Mouse (Mus musculus) G1E (cell line): Measurements from ENCODE around the gene Leng1. TPM values are rescaled to one million over a fixed set of nuclear protein-coding genes. Genes with fewer than 3 reads are reported as not detected.
A peak's percentile ranks its signal among the peaks of the same experiment; 100 is the strongest.

ENCODE experiments used
- ATAC-seq: 2 replicates; pipeline ENCODE4 v1.8.0; 2016; ENCODE audit warnings: mild to moderate bottlenecking; ENCODE audit not compliant: insufficient number of reproducible peaks, poor library complexity, low FRiP score, severe bottlenecking; ENCODE audit errors: extremely low read depth
- DNase-seq: peaks from one replicate; pipeline ENCODE4 v3.0.0; 2012; ENCODE audit warnings: low spot score
- H3K27me3 ChIP-seq: 2 replicates; pipeline ENCODE4 v1.6.1; 2012; ENCODE audit warnings: mild to moderate bottlenecking, low read length, inconsistent platforms; ENCODE audit not compliant: insufficient read depth
- H3K36me3 ChIP-seq: replicated peaks from 2 replicates; pipeline ENCODE3; 2012; ENCODE audit warnings: mild to moderate bottlenecking, inconsistent platforms
- H3K4me1 ChIP-seq: 2 replicates; pipeline ENCODE4 v1.6.1; 2012; ENCODE audit warnings: low read depth, low read length, inconsistent platforms, mixed read lengths; ENCODE audit not compliant: insufficient read depth
- H3K4me3 ChIP-seq: 2 replicates; pipeline ENCODE4 v1.5.1; 2012; ENCODE audit warnings: low read depth, mild to moderate bottlenecking, inconsistent platforms, low read length, moderate library complexity, mixed read lengths
- H3K9me3 ChIP-seq: replicated peaks from 2 replicates; pipeline ENCODE4 v1.6.1; 2012; ENCODE audit warnings: inconsistent platforms
- CTCF ChIP-seq: IDR thresholded peaks from 2 replicates; pipeline ENCODE4 v1.5.1; 2012; ENCODE audit warnings: low read depth, low read length, inconsistent platforms, mixed read lengths
- GATA1 ChIP-seq: IDR thresholded peaks from 2 replicates; pipeline ENCODE4 v1.6.1; 2012; ENCODE audit warnings: borderline replicate concordance, low read length, inconsistent platforms, mixed read lengths
- GATA2 ChIP-seq: IDR thresholded peaks from 2 replicates; pipeline ENCODE4 v1.6.1; 2012; ENCODE audit warnings: low read depth, low read length, inconsistent platforms, borderline replicate concordance
- POLR2AphosphoS5 ChIP-seq: IDR thresholded peaks from 2 replicates; pipeline ENCODE4 v1.6.1; 2012; ENCODE audit warnings: low read depth, low read length, inconsistent platforms; ENCODE audit not compliant: insufficient replicate concordance
- TAL1 ChIP-seq: conservative IDR thresholded peaks from 2 replicates; pipeline ENCODE4 v1.6.1; 2012; ENCODE audit warnings: low read depth, low read length, inconsistent platforms, mixed read lengths
- polyA plus RNA-seq: library from polyadenylated mRNA; stranded (reverse); fragments of >175 nt; gene quantifications from 2 replicates; pipeline ENCODE4 v1.2.3, GENCODE M21; 2012
- total RNA-seq, 2 experiments: library from RNA; stranded (forward) in 1 of 2; stranded (reverse) in 1 of 2; fragments of 200-1000 nt in 1 of 2; fragments of >200 nt in 1 of 2; fragmentation: Nextera tagmentation in 1 of 2; gene quantifications; 2 replicates each; pipeline ENCODE4 v1.2.3; 2014 to 2017

Gene Leng1
- total and polyA plus RNA-seq, 3 experiments, result 7.6 to 10.4 (median 9.0) TPM

DNA sequence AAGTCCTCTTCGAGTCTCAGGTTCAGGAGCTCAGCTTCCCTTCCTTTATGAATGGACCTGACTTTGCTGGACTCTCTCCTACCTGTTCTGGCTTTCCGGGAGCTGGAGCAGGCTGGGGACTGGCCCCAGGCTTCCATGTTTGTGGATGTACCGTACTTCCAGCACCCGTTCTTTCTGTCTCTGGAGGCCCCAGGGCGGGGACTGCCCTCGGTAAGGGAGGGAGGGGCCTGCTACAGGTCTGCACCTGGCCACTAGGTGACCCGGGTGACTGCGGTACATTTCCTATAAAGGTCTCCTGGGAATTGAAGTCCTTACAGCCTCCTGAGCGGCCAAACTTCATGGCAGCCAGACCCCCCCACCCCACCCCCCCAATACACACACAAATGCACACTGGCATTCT is 11.7 kb upstream of the Leng1 start, which contains the start of gene Tmc4:
Tmc4 (minus strand) TSS at position 212 of the 400 bp plus-strand sequence.
- Histone ChIP-seq H3K36me3 (peaks cover 38% of the 10 kb centered on the region), H3K9me3 (no peaks in the 10 kb centered on the region), H3K27me3 (no peaks in the 10 kb centered on the region), H3K4me1 (peaks cover 7% of the 10 kb centered on the region; the same call in 1 of the 2 replicates), H3K4me3 (no peak within 1 kb of the TSS)
- ATAC-seq (no peak), DNase-seq (no peak)
- TF ChIP-seq GATA1 (no peak), CTCF (no peak), GATA2 (no peak), TAL1 (no peak), POLR2AphosphoS5 (no peak)

DNA sequence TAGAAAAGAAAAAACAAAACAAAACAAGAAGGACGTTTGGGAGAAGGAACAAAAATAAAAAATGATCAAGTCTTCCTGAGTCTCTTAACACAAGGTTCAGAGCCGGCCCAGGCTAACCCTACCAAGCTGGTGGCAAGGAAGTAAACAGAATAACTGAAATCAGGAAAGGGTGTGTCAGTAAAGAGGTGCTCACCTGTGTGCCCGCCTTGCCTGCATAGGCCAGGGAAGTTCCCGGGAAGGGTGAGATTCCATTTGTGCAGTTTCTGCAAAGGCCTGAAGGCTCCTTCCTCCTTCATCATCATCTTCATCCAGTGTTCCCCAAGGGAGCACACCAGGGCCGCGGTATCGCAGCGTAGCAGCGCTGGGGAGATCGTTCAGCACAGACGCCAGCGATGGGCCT is 10.7 kb upstream of the Leng1 start:
- ATAC-seq (no peak), DNase-seq (no peak)
- Histone ChIP-seq H3K36me3 (peaks cover 32% of the 10 kb centered on the region), H3K4me1 (peaks cover 7% of the 10 kb centered on the region; the same call in 1 of the 2 replicates), H3K9me3 (no peaks in the 10 kb centered on the region), H3K4me3 (no peak overlapping the region), H3K27me3 (peaks cover under 1% of the 10 kb centered on the region; the same call in 1 of the 2 replicates)
- TF ChIP-seq GATA2 (no peak), POLR2AphosphoS5 (no peak), CTCF (no peak), GATA1 (no peak), TAL1 (no peak)

DNA sequence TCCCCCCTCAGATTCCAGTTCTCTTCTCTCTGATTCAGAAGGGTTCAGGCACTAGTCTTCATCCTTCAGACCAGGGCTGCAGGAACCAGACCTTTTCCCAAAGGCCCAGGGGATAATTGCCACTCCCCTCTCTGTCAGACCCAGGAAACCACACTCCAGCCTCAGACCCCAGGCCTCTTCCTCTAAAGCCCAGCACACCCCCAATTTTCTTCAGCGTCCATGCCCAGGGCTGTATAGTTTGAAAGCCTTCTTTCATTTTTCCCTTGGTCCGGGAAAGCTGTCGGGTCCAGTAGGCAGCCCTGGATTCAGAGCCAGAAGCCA is 9.5 kb upstream of the Leng1 start:
- DNase-seq (no peak), ATAC-seq (no peak)
- Histone ChIP-seq H3K9me3 (no peaks in the 10 kb centered on the region), H3K4me1 (peaks cover 7% of the 10 kb centered on the region; the same call in 1 of the 2 replicates), H3K36me3 (peaks cover 26% of the 10 kb centered on the region), H3K27me3 (peaks cover 4% of the 10 kb centered on the region; the same call in 1 of the 2 replicates), H3K4me3 (no peak overlapping the region)
- no peak for TF ChIP-seq GATA2

DNA sequence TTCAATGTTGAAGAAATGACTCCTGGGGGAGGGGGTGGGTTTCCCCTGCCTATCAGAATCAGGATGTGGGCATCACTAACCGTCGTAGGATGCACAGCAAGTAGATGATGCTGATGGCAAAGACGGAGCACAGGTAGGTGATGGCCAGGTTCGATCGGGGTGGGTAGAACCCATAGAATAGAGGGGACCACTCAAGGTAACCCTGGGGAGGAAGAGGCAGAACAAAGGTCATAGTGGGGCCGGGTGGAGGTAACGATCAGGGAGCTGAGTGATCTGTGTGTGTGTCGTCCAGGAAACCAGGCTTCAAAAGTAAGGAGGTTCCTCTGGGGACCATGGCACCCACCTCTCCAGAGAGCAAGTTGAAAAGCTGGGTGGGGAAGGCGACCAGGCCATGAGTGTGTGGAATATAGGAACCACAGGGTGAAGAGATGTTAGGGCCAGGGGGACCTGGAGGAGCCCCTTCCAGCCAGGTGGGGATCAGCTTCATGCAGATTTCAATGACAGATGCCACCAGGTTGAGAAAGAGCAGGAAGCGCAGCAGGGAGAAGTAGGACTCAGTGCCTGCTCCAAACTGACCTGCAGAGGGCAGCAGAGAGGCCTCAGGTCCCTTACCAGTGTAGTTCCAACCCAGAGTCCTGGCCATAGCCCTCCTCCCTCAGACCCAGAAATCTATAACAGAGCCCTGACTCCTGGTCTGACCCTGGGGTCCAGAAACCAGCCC is 9.0 kb upstream of the Leng1 start:
- no peak overlapping the region for H3K4me3 ChIP-seq
- ATAC-seq (peak; percentile 73), DNase-seq (peak; percentile 53)
- H3K9me3 ChIP-seq, result no peaks in the 10 kb centered on the region
- peaks cover 7% of the 10 kb centered on the region; the same call in 1 of the 2 replicates for H3K4me1 ChIP-seq
- peaks cover 27% of the 10 kb centered on the region for H3K36me3 ChIP-seq
- TF ChIP-seq TAL1 (no peak), CTCF (peak; percentile 95), POLR2AphosphoS5 (no peak)
- peaks cover 4% of the 10 kb centered on the region; the same call in 1 of the 2 replicates for H3K27me3 ChIP-seq

DNA sequence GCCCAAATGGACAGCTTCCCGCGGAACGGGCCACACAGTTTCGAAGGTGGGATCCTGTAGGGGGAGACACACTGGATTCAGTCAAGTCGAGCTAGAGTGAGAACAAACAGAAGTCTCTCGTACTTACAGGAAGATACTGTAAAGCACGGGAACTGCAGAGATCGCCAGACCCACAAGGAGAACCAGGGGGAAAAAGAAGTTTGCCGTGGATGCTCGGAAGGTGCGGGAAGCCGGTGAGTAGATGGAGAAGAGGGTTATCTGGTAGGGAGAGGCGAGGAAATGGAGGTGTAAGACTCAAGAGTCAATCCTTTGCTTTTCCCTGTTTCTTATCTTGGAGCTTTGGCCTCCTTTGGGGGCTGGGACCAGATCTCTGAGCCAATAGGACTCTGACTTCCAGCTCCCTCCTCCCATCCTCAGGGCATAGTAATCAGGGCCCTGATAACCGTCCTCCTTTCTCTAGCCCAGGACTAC is 1.3 kb upstream of the Leng1 start:
- H3K4me3 ChIP-seq, result peak overlapping the region; percentile 53; the same call in 1 of the 2 replicates
- ATAC-seq (no peak), DNase-seq (no peak)
- H3K4me1 ChIP-seq, result peaks cover 34% of the 10 kb centered on the region
- no peaks in the 10 kb centered on the region for H3K9me3 ChIP-seq
- H3K27me3 ChIP-seq, result peaks cover 4% of the 10 kb centered on the region; the same call in 1 of the 2 replicates
- peaks cover 27% of the 10 kb centered on the region for H3K36me3 ChIP-seq
- TF ChIP-seq POLR2AphosphoS5 (no peak), GATA1 (no peak), GATA2 (no peak), TAL1 (no peak), CTCF (no peak)

DNA sequence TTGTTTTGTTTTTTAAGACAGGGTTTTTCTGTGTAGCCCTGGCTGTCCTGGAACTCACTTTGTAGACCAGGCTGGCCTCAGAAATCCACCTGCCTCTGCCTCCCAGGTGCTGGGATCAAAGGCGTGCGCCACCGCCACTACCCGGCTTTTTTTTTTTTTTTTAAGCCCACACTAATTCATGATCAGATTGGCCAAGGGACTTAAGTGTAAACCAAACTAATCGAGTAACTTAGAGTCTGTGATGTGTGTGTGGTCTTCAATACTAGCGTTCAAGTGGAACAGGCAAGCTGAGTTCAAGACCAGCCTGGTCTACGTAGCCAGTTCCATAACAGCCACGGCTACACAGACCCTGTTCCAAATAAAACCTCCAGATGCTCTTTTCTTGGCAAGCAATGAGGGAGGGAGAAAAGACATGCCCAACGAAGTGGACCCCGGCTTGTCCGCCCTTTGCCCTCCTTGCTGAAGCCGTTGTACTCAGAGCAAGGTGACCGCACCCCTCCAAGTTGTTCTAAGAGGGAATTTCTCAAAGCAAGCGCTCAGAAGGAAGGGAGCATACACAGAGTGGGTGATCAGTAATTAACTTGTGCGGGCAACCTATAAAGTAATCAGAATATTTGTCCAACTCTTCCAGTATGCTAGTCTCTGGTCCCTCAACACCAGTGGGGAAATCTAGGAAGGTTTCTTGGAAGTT is 971 bp downstream of the Leng1 start:
- Histone ChIP-seq H3K4me3 (peak overlapping the region; percentile 86), H3K36me3 (peaks cover 48% of the 10 kb centered on the region), H3K9me3 (no peaks in the 10 kb centered on the region), H3K4me1 (peaks cover 40% of the 10 kb centered on the region), H3K27me3 (no peaks in the 10 kb centered on the region)
- DNase-seq (no peak), ATAC-seq (no peak)
- no peak for TF ChIP-seq TAL1
- no peak for TF ChIP-seq GATA2
- TF ChIP-seq POLR2AphosphoS5, result no peak
- no peak for TF ChIP-seq CTCF
- no peak for TF ChIP-seq GATA1
